Mouse (Mus musculus): ENCODE results near the gene Daam1. TPM values are rescaled to one million over a fixed set of nuclear protein-coding genes. Genes with fewer than 3 reads are reported as not detected.

The Daam1 gene
- polyA plus RNA-seq, 1 experiment: 10.1 TPM

DNA sequence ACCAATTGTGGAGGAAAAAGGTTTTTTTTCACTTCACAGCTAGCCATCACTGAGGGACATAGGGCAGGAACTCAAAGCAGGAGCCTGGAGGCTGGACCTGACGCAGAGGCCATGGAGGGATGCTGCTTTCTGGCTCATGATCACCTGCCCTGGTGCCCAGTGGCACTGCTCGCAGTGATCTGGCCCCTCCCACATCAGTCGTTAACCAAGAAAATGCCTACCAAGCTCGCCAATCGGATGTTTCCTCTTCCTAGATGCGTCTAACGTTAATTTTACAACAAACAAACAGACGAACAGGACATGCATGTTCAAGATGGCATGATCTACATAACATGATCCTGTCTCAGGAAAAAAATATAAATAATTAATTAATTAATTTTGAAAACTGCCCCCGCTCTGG is 17.6 kb upstream of the Daam1 start:
- no peaks in the 10 kb centered on the region for H3K27me3 ChIP-seq (ENCODE audit: control insufficient read depth, insufficient read depth, insufficient read length)
- no peaks in the 10 kb centered on the region for H3K36me3 ChIP-seq (ENCODE audit: control insufficient read depth, insufficient read depth)
- no peaks in the 10 kb centered on the region for H3K79me2 ChIP-seq (ENCODE audit: control insufficient read depth, insufficient read depth)
- H3ac ChIP-seq (ENCODE audit: control insufficient read depth, insufficient read length): no peak overlapping the region
- no peak overlapping the region for H3K4me3 ChIP-seq
- TF ChIP-seq E2F4 (IDR thresholded peaks at IDR 0.05; ENCODE audit: insufficient read depth) (no peak), SRF (IDR thresholded peaks at IDR 0.05; ENCODE audit: control insufficient read depth, insufficient read length, low read depth) (no peak), POLR2AphosphoS2 (IDR thresholded peaks at IDR 0.05; ENCODE audit: insufficient read length, low read depth) (no peak), MAX (IDR thresholded peaks at IDR 0.05; ENCODE audit: low read depth) (no peak), USF1 (IDR thresholded peaks at IDR 0.05; ENCODE audit: low read depth) (no peak), TCF12 (IDR thresholded peaks at IDR 0.05; ENCODE audit: insufficient read depth, poor library complexity, severe bottlenecking) (no peak), TCF3 (IDR thresholded peaks at IDR 0.05; ENCODE audit: insufficient read length, low read depth) (no peak), MYOD1 (IDR thresholded peaks at IDR 0.05; ENCODE audit: control insufficient read depth in 1 of 3, insufficient read length in 2 of 3, low read depth in 2 of 3) (no peak), MYOG (IDR thresholded peaks at IDR 0.05; ENCODE audit: control insufficient read depth in 1 of 3, insufficient read depth in 1 of 3, insufficient read length in 2 of 3, low read depth in 2 of 3) (no peak), POLR2A (IDR thresholded peaks at IDR 0.05; ENCODE audit: insufficient read length, low read depth) (no peak), REST (IDR thresholded peaks at IDR 0.05; ENCODE audit: insufficient read depth, insufficient read length) (no peak), CEBPB (IDR thresholded peaks at IDR 0.05; ENCODE audit: insufficient read depth, poor library complexity, severe bottlenecking) (no peak)
- H3K4me2 ChIP-seq (ENCODE audit: low read depth): no peak overlapping the region

DNA sequence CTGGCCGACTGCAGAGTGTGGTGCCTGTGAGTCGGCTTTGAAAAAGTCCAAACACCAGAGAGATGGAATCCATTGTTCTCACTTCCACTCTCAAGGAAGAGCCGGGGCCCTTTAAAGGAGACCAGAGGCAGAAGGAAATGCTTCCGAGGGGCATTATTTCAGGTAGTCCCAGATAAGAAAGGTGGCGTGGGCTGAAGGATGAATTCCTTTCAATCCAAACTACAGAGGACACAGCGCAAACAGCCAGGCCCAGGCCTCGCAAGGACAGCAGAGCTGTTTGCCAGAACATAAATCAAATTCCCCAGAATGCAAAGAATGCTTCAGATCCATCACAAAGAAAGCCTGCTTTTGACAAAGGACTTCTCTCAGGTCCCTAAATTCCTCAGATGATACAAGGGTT is 17.1 kb upstream of the Daam1 start:
- Histone ChIP-seq H3K36me3 (ENCODE audit: control insufficient read depth, insufficient read depth) (no peaks in the 10 kb centered on the region), H3ac (ENCODE audit: control insufficient read depth, insufficient read length) (no peak overlapping the region), H3K27me3 (ENCODE audit: control insufficient read depth, insufficient read depth, insufficient read length) (no peaks in the 10 kb centered on the region), H3K4me2 (ENCODE audit: low read depth) (no peak overlapping the region), H3K79me2 (ENCODE audit: control insufficient read depth, insufficient read depth) (no peaks in the 10 kb centered on the region), H3K4me3 (no peak overlapping the region)
- TF ChIP-seq TCF12 (IDR thresholded peaks at IDR 0.05; ENCODE audit: insufficient read depth, poor library complexity, severe bottlenecking) (no peak), REST (IDR thresholded peaks at IDR 0.05; ENCODE audit: insufficient read depth, insufficient read length) (no peak), POLR2AphosphoS2 (IDR thresholded peaks at IDR 0.05; ENCODE audit: insufficient read length, low read depth) (no peak), MAX (IDR thresholded peaks at IDR 0.05; ENCODE audit: low read depth) (no peak), USF1 (IDR thresholded peaks at IDR 0.05; ENCODE audit: low read depth) (no peak), TCF3 (IDR thresholded peaks at IDR 0.05; ENCODE audit: insufficient read length, low read depth) (no peak), CEBPB (IDR thresholded peaks at IDR 0.05; ENCODE audit: insufficient read depth, poor library complexity, severe bottlenecking) (no peak), POLR2A (IDR thresholded peaks at IDR 0.05; ENCODE audit: insufficient read length, low read depth) (no peak), SRF (IDR thresholded peaks at IDR 0.05; ENCODE audit: control insufficient read depth, insufficient read length, low read depth) (no peak), MYOG (IDR thresholded peaks at IDR 0.05; ENCODE audit: control insufficient read depth in 1 of 3, insufficient read depth in 1 of 3, insufficient read length in 2 of 3, low read depth in 2 of 3) (no peak)

DNA sequence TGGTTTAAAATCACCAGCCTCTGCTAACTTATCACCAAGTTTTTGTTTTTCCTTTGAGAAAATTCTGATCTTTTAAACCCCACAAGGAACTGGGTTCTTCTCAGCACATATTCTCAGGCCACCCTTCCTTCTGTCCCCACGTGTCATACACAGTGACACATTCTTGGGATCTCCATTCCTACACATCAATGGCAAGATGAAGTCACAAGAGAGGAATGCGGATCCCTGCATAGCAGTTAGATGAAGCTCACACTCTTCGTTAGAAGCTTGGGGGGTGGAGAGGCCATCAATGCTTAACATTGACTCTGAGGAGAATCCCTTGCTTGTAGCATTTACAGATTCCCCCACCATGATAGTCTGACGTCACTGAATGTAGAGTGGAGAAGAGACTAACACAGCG is 10.8 kb upstream of the Daam1 start:
- TF ChIP-seq E2F4 (IDR thresholded peaks at IDR 0.05; ENCODE audit: insufficient read depth) (no peak), POLR2A (IDR thresholded peaks at IDR 0.05; ENCODE audit: insufficient read length, low read depth) (no peak), TCF12 (IDR thresholded peaks at IDR 0.05; ENCODE audit: insufficient read depth, poor library complexity, severe bottlenecking) (no peak), REST (IDR thresholded peaks at IDR 0.05; ENCODE audit: insufficient read depth, insufficient read length) (no peak), POLR2AphosphoS2 (IDR thresholded peaks at IDR 0.05; ENCODE audit: insufficient read length, low read depth) (no peak)
- no peak overlapping the region for H3K4me3 ChIP-seq
- H3K27me3 ChIP-seq (ENCODE audit: control insufficient read depth, insufficient read depth, insufficient read length): no peaks in the 10 kb centered on the region
- no peak overlapping the region for H3ac ChIP-seq (ENCODE audit: control insufficient read depth, insufficient read length)
- no peaks in the 10 kb centered on the region for H3K36me3 ChIP-seq (ENCODE audit: control insufficient read depth, insufficient read depth)
- H3K4me2 ChIP-seq (ENCODE audit: low read depth): no peak overlapping the region
- no peaks in the 10 kb centered on the region for H3K79me2 ChIP-seq (ENCODE audit: control insufficient read depth, insufficient read depth)

DNA sequence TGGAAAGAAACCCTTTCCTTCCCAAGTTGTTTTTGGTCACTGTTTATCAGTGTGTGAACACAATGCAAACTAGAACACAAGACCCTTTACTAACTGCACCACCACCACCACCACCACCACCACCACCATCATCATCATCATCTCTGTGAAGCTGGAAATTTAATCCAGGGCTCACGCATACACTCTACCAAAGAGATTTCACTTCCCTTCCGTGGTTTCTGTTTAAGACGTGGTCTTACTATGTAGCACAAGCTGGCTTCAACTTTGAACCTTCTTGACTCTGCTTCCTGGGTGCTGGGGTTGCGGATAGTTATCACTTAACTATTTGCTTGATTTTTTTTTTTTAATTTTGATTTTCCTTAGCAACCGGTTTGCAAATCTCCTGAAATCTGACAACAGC is 9.6 kb upstream of the Daam1 start:
- no peak overlapping the region for H3ac ChIP-seq (ENCODE audit: control insufficient read depth, insufficient read length)
- no peaks in the 10 kb centered on the region for H3K36me3 ChIP-seq (ENCODE audit: control insufficient read depth, insufficient read depth)
- H3K4me3 ChIP-seq: no peak overlapping the region
- peaks cover 4% of the 10 kb centered on the region for H3K27me3 ChIP-seq (ENCODE audit: control insufficient read depth, insufficient read depth, insufficient read length)
- no peak overlapping the region for H3K4me2 ChIP-seq (ENCODE audit: low read depth)
- no peaks in the 10 kb centered on the region for H3K79me2 ChIP-seq (ENCODE audit: control insufficient read depth, insufficient read depth)
- TF ChIP-seq REST (IDR thresholded peaks at IDR 0.05; ENCODE audit: insufficient read depth, insufficient read length): no peak
- no peak for TF ChIP-seq MYOD1 (IDR thresholded peaks at IDR 0.05; ENCODE audit: control insufficient read depth in 1 of 3, insufficient read length in 2 of 3, low read depth in 2 of 3)
- no peak for TF ChIP-seq TCF3 (IDR thresholded peaks at IDR 0.05; ENCODE audit: insufficient read length, low read depth)
- TF ChIP-seq TCF12 (IDR thresholded peaks at IDR 0.05; ENCODE audit: insufficient read depth, poor library complexity, severe bottlenecking): no peak
- TF ChIP-seq MYOG (IDR thresholded peaks at IDR 0.05; ENCODE audit: control insufficient read depth in 1 of 3, insufficient read depth in 1 of 3, insufficient read length in 2 of 3, low read depth in 2 of 3): no peak
- TF ChIP-seq POLR2AphosphoS2 (IDR thresholded peaks at IDR 0.05; ENCODE audit: insufficient read length, low read depth): no peak
- no peak for TF ChIP-seq CEBPB (IDR thresholded peaks at IDR 0.05; ENCODE audit: insufficient read depth, poor library complexity, severe bottlenecking)
- no peak for TF ChIP-seq USF1 (IDR thresholded peaks at IDR 0.05; ENCODE audit: low read depth)
- TF ChIP-seq SRF (IDR thresholded peaks at IDR 0.05; ENCODE audit: control insufficient read depth, insufficient read length, low read depth): no peak
- no peak for TF ChIP-seq POLR2A (IDR thresholded peaks at IDR 0.05; ENCODE audit: insufficient read length, low read depth)
- TF ChIP-seq MAX (IDR thresholded peaks at IDR 0.05; ENCODE audit: low read depth): no peak
- no peak for TF ChIP-seq E2F4 (IDR thresholded peaks at IDR 0.05; ENCODE audit: insufficient read depth)

DNA sequence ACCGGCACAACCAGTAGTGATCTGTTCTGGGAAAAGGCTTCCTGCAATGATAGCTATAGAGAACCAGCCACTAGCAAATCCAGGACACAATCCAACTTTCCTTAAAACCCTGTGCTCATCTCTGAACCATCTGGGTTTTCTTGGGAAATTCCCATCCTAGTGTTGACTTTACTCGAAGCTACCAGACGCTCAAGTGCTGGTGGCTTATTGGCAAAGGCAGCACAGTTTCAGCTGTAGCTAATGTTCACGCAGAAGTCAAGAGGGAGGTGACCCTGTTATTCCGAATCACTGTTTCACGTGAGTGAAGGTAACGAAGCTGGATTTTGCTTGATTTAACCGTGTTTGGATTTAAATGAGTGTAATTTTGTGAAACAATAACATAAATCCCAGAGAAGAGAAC is 9.1 kb upstream of the Daam1 start:
- TF ChIP-seq MYOG (IDR thresholded peaks at IDR 0.05; ENCODE audit: control insufficient read depth in 1 of 3, insufficient read depth in 1 of 3, insufficient read length in 2 of 3, low read depth in 2 of 3) (no peak), REST (IDR thresholded peaks at IDR 0.05; ENCODE audit: insufficient read depth, insufficient read length) (no peak), USF1 (IDR thresholded peaks at IDR 0.05; ENCODE audit: low read depth) (no peak), SRF (IDR thresholded peaks at IDR 0.05; ENCODE audit: control insufficient read depth, insufficient read length, low read depth) (no peak), MYOD1 (IDR thresholded peaks at IDR 0.05; ENCODE audit: control insufficient read depth in 1 of 3, insufficient read length in 2 of 3, low read depth in 2 of 3) (no peak), CEBPB (IDR thresholded peaks at IDR 0.05; ENCODE audit: insufficient read depth, poor library complexity, severe bottlenecking) (no peak), TCF3 (IDR thresholded peaks at IDR 0.05; ENCODE audit: insufficient read length, low read depth) (no peak), TCF12 (IDR thresholded peaks at IDR 0.05; ENCODE audit: insufficient read depth, poor library complexity, severe bottlenecking) (no peak), POLR2AphosphoS2 (IDR thresholded peaks at IDR 0.05; ENCODE audit: insufficient read length, low read depth) (no peak), POLR2A (IDR thresholded peaks at IDR 0.05; ENCODE audit: insufficient read length, low read depth) (no peak), MAX (IDR thresholded peaks at IDR 0.05; ENCODE audit: low read depth) (no peak), E2F4 (IDR thresholded peaks at IDR 0.05; ENCODE audit: insufficient read depth) (no peak)
- no peak overlapping the region for H3K4me2 ChIP-seq (ENCODE audit: low read depth)
- H3K27me3 ChIP-seq (ENCODE audit: control insufficient read depth, insufficient read depth, insufficient read length): peaks cover 5% of the 10 kb centered on the region
- no peak overlapping the region for H3ac ChIP-seq (ENCODE audit: control insufficient read depth, insufficient read length)
- no peak overlapping the region for H3K4me3 ChIP-seq
- no peaks in the 10 kb centered on the region for H3K79me2 ChIP-seq (ENCODE audit: control insufficient read depth, insufficient read depth)
- no peaks in the 10 kb centered on the region for H3K36me3 ChIP-seq (ENCODE audit: control insufficient read depth, insufficient read depth)
